Mouse (Mus musculus): ENCODE measurements around the gene Nod1. TPM values are rescaled to one million over a fixed set of nuclear protein-coding genes. Genes with fewer than 3 reads are reported as not detected.
"Not testable (repeated sequence)": the region's sequence is repeated elsewhere in the genome, so short reads cannot be mapped to it uniquely, and the experiment has no call there.

The Nod1 gene
- polyA plus RNA-seq, 1 experiment from 2014 or later = 2.2 TPM

DNA sequence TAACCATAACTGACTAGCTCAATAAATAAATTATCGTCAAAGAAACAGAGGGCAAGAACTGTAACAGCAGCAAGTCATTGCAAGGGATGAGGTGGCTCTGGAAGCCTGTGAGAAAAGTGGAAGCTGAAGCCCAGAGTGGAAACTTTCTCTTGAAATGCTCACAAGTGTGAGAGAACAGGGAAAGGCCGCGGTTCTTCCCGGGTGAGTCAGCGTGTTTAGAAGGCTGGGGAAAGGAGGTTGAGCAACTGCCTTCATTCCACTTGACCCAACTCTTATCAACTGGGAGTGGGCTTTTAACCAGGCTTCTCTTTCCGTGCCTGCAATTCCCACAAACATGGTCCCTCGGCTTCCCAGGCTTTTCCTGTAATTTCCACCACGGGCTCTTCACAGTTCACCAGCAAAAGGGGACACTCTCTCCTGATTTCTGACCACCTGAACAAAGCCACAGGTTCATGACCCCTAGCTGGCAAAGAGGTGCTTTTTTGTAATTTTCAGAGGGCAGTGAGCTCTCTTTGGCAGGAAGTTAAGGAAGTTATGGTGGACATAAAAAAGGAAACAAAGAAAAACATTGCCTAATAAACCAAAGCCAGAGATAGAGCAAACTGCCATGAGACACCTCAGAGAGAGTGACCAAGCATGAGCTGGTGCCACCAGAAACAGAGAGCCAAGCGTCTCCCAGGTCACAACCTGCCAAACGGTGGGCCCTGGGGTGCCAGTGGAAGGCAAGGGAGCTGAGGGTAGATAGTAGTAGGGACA is 17.6 kb downstream of the Nod1 start:
- no peak overlapping the region for H3K4me2 ChIP-seq
- H3K27me3 ChIP-seq (replicated peaks) = no peaks in the 10 kb centered on the region
- peaks cover 7% of the 10 kb centered on the region; the same call in 1 of the 2 replicates for H3K4me1 ChIP-seq
- H3K9ac ChIP-seq = no peak overlapping the region
- WGBS (ENCODE audit: insufficient replicate concordance) = 30% methylated on average over 10 of the region's 10 CpGs
- 0 out of 2 replicates have a peak overlapping the region, but pooled peaks have one; percentile 17 for H3K27ac ChIP-seq
- H3K36me3 ChIP-seq = no peaks in the 10 kb centered on the region
- no peak overlapping the region for H3K4me3 ChIP-seq
- no peaks in the 10 kb centered on the region for H3K9me3 ChIP-seq (replicated peaks)
- no peak for ATAC-seq

DNA sequence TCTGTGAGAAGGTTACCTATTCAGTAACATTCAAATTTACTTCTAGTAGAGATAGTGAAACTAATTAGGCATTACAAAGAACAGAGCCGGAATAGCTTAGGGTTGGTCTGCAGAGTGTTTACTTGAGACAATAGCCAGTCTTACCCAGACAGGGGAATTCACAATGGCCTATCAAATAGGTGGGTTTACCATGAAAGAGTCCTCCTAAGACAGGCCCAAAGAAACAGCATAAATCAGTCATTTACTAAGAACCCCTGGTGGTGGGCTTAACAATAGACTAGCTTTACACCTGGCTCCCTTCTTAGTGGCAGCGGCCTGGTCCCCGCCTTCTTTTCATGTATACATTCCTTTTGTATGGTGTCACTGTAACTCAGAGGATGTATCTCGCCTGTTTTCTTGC is 19.0 kb downstream of the Nod1 start:
- not testable (repeated sequence) for ATAC-seq; H3K9me3 ChIP-seq (replicated peaks); H3K9ac ChIP-seq; H3K4me1 ChIP-seq; H3K4me3 ChIP-seq; H3K27me3 ChIP-seq (replicated peaks); H3K36me3 ChIP-seq; H3K4me2 ChIP-seq; H3K27ac ChIP-seq
- WGBS (ENCODE audit: insufficient replicate concordance) = 78% methylated on average over 4 of the region's 4 CpGs

DNA sequence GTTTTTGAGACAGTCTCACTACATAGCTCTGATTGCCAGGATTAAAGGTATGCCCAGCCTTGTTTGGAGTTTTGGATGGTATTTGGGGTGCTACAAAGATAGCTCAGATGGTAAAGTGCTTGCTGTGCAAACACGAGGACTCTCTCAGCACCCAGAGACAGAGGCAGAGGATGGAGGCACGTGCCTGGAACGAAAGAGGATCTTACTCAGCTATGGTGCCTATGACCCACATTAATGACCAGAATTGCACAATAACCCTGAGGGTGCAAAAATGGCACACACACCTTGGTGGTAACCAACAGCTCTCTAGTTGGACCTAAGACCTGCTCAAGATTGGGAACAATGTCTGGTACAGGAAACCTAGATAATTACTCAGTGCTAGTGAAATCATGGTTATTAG is 19.9 kb downstream of the Nod1 start:
- Histone ChIP-seq H3K4me1 (peaks cover 7% of the 10 kb centered on the region; the same call in 1 of the 2 replicates), H3K27me3 (replicated peaks) (no peaks in the 10 kb centered on the region), H3K36me3 (no peaks in the 10 kb centered on the region), H3K4me3 (no peak overlapping the region), H3K9me3 (replicated peaks) (no peaks in the 10 kb centered on the region), H3K9ac (no peak overlapping the region), H3K27ac (no peak overlapping the region), H3K4me2 (no peak overlapping the region)
- WGBS (ENCODE audit: insufficient replicate concordance) = 82% methylated on average over 3 of the region's 3 CpGs
- ATAC-seq = no peak

DNA sequence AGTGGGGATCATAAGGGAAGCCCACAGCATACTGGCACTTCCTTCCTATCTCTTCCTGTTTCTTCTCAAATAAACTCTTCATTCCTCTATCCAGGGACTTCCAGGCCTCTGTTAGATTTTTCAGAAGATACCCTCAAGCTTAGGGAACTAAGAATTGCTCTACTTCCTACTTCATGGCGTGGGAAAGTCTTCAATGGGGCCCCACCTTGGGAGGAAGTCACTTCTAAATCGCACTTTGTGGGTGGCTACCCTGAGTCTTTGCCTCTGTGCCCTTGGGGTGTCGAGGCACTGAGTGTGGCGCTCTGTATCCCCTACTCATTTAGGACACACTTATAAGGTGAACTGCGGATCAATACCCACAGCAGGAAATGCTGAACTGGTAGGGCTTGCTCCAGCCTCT is 23.7 kb downstream of the Nod1 start:
- 43% methylated on average over 5 of the region's 5 CpGs for WGBS (ENCODE audit: insufficient replicate concordance)
- ATAC-seq = no peak

DNA sequence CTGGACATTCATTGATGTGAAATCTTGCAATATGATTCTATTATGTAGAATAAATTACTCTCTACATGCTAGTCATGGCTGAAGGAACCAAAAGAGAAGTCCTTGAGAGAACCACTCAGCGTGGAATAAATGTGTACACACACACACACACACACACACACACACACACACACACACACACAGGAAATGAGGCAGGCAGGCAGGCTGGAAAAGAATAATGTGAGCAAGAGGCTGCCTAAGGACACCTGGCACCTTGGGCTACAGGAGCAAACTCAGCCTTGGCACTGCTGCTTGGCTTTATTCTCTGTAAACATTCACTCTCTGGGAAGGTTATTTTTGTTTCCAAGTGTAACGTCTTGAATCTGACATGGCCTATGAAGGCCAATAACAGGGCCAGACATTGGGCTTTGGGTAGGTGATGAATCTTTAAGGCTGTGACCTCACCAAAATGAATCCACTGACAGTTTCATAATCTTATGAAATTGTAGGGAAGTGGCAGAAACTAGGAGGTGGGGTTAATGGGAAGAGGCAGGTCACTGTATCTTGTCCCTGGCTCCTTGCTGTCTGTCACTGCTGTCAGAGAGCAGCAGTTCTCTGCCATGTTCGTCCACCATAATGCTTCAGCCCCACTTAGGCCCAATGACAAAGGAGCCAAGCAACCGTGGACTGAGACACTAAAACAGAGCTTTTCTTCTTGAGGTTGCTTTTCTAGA is 26.0 kb downstream of the Nod1 start:
- Histone ChIP-seq H3K4me1 (peaks cover 6% of the 10 kb centered on the region; the same call in 1 of the 2 replicates), H3K36me3 (no peaks in the 10 kb centered on the region), H3K4me2 (no peak overlapping the region), H3K9me3 (replicated peaks) (no peaks in the 10 kb centered on the region), H3K27ac (no peak overlapping the region), H3K4me3 (no peak overlapping the region), H3K9ac (no peak overlapping the region), H3K27me3 (replicated peaks) (peaks cover 35% of the 10 kb centered on the region)
- 58% methylated on average over 4 of the region's 4 CpGs for WGBS (ENCODE audit: insufficient replicate concordance)
- no peak for ATAC-seq

More for the DNA sequence above, 23.7 kb downstream of the Nod1 start:
- Histone ChIP-seq H3K36me3 (no peaks in the 10 kb centered on the region), H3K27me3 (replicated peaks) (peaks cover 14% of the 10 kb centered on the region), H3K9me3 (replicated peaks) (no peaks in the 10 kb centered on the region), H3K4me2 (no peak overlapping the region), H3K4me3 (no peak overlapping the region), H3K4me1 (peaks cover 6% of the 10 kb centered on the region; the same call in 1 of the 2 replicates), H3K9ac (no peak overlapping the region), H3K27ac (no peak overlapping the region)

DNA sequence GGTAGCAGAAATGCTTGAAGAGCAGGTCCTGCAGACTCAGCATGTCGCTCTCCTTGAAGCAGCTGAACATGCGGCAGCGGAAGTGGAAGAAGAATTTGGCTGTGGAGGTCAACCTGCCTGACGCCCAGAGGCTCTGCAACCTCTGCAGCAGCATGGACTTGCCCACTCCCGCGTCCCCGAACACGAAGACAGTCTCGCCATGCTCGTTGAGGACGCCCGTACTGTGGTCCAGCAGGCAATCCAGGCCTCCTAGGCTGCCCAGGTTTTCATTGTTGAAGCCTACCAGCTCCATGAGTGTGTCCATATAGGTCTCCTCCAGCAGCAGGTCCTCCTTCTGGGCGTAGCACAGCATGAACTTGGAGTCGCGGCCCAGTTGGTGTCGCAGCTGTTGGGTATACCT is 27.9 kb downstream of the Nod1 start:
- 75% methylated on average over 16 of the region's 16 CpGs for WGBS (ENCODE audit: insufficient replicate concordance)
- H3K9me3 ChIP-seq (replicated peaks) = no peaks in the 10 kb centered on the region
- ATAC-seq = no peak
- peaks cover 35% of the 10 kb centered on the region for H3K27me3 ChIP-seq (replicated peaks)
- H3K4me1 ChIP-seq = peaks cover 18% of the 10 kb centered on the region
- H3K27ac ChIP-seq = no peak overlapping the region
- H3K36me3 ChIP-seq = no peaks in the 10 kb centered on the region
- no peak overlapping the region for H3K9ac ChIP-seq
- no peak overlapping the region for H3K4me2 ChIP-seq
- H3K4me3 ChIP-seq = no peak overlapping the region

DNA sequence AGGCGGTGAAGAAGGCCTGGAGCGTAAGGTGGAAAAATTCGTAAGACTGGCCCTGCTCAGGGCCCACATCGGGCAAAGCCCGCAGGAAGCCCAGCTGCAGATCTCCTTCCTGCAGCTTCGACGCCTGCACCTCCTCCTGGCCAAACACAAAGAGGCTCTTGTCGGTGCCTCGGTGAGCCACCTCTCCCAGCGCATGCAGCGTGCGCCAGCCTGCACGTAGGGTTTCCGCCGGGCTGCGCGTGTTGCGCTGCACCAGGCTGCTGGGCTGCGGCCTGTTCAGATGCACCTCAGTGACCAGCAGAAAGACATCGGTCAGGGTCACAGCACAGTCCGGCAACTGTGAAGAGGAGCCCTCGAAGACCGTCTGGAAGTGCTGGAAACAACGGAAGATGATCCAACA is 28.7 kb downstream of the Nod1 start:
- H3K36me3 ChIP-seq = no peaks in the 10 kb centered on the region
- no peak for ATAC-seq
- peaks cover 23% of the 10 kb centered on the region for H3K4me1 ChIP-seq
- no peak overlapping the region for H3K4me3 ChIP-seq
- no peak overlapping the region for H3K27ac ChIP-seq
- WGBS (ENCODE audit: insufficient replicate concordance) = 36% methylated on average over 24 of the region's 24 CpGs
- no peak overlapping the region for H3K9ac ChIP-seq
- H3K27me3 ChIP-seq (replicated peaks) = peaks cover 40% of the 10 kb centered on the region
- H3K9me3 ChIP-seq (replicated peaks) = no peaks in the 10 kb centered on the region
- H3K4me2 ChIP-seq = no peak overlapping the region

DNA sequence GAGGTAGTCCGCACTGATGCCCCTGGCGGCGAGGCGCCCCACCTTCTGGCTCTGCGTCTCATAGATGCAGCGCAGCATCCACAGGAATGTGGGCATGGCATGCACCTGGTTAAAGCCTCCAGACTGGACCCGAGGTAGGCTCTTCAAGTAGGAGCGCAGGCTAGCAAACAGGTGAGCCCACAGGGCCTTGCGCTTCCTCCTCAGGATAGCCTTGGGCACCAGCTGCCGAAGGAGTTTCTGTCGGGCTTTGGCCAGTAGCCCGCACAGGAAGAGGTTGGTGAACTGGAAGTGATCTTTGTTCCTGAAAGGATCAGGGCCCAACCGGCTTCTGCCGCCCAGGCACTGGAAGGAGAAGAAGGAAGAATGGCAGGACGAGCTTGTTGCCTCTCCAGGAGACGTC is 29.1 kb downstream of the Nod1 start:
- Histone ChIP-seq H3K9ac (no peak overlapping the region), H3K27me3 (replicated peaks) (peaks cover 40% of the 10 kb centered on the region), H3K27ac (no peak overlapping the region), H3K4me2 (no peak overlapping the region), H3K4me3 (no peak overlapping the region), H3K9me3 (replicated peaks) (no peaks in the 10 kb centered on the region), H3K36me3 (no peaks in the 10 kb centered on the region), H3K4me1 (peaks cover 23% of the 10 kb centered on the region)
- ATAC-seq = no peak
- 53% methylated on average over 16 of the region's 16 CpGs for WGBS (ENCODE audit: insufficient replicate concordance)

DNA sequence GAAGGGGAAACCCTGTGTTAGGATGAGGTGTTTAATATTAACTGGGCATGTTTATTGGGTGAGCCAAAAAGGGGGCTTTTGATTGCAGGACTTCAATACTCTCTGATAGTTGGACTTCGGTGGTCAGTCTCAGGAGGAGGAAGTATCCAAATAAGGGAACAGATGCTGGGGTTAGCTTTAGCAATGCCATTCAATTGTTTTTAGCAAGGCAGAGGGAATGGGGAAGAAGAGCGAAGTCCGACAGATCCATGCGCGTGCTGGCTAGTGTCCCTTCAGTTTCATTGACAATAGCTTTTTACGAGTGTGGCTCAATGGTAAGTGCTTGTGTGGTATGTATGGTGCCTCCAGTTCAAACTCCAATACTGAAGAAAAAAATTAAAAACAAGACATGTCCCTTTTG is 31.3 kb downstream of the Nod1 start:
- Histone ChIP-seq H3K27me3 (replicated peaks) (peaks cover 40% of the 10 kb centered on the region), H3K36me3 (no peaks in the 10 kb centered on the region), H3K27ac (no peak overlapping the region), H3K9ac (no peak overlapping the region), H3K4me1 (peaks cover 23% of the 10 kb centered on the region), H3K4me3 (no peak overlapping the region), H3K9me3 (replicated peaks) (no peaks in the 10 kb centered on the region), H3K4me2 (no peak overlapping the region)
- 55% methylated on average over 6 of the region's 6 CpGs for WGBS (ENCODE audit: insufficient replicate concordance)
- no peak for ATAC-seq

DNA sequence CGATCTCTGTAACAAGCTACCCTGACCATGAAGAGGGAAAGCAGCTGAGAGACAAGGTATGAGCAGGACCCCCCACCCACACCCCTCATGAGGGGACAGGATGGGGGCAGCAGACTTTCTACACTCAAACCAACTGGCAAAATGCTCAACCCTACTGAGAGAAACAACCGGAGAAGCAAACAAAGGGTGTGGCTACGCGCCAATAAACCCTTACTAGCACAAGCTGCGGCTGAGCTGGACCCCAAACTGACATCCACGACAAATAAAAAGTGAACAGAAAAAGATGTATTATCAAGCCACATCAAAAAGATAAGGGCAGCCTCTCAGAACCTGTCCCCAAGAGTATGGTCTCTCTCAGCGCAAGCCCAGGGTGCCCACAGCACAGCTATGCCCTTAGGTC is 32.3 kb downstream of the Nod1 start:
- peaks cover 23% of the 10 kb centered on the region for H3K4me1 ChIP-seq
- no peaks in the 10 kb centered on the region for H3K9me3 ChIP-seq (replicated peaks)
- H3K27me3 ChIP-seq (replicated peaks) = peaks cover 40% of the 10 kb centered on the region
- 46% methylated on average over 7 of the region's 7 CpGs for WGBS (ENCODE audit: insufficient replicate concordance)
- no peak overlapping the region for H3K4me2 ChIP-seq
- no peak overlapping the region for H3K4me3 ChIP-seq
- no peak overlapping the region for H3K27ac ChIP-seq
- no peak overlapping the region for H3K9ac ChIP-seq
- no peak for ATAC-seq
- no peaks in the 10 kb centered on the region for H3K36me3 ChIP-seq

DNA sequence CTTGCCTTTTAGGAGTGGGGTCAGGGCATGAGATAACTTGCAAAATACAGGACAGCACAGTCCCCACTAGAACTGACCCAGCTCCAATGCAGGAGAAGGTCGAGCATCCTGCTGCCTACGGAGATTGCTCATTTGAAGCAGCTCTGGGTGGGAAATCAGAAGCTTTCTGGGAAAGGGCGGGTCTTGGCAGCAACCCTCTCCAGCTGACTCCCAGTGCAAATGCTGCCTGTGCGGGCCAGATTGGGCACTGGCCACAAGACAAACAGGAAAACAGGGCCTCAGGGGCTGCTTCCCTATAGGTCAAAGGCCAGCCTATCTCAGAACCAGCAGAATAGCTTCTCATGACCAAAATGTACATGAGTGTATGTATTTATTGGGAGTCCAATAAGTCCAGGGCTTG is 32.8 kb downstream of the Nod1 start:
- no peak overlapping the region for H3K27ac ChIP-seq

DNA sequence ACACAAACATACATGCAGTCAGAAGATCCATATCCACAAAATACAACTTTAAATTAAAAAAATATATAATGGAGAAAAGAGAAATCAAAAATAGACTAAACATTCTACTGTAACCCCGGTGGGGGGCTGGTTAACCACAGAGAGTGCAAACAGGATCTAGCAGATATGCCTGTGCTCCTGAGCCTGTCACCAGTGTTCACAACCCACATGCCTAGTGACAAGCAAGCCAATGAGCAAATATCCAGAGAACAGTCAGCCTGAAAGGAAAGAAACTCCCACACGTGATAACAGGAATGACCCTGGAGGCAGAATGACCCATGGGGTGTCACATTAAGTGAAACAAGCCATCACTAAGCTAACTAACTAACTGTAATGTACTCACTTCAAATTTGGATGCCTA is 35.9 kb downstream of the Nod1 start:
- peaks cover 16% of the 10 kb centered on the region for H3K4me1 ChIP-seq
- no peak overlapping the region for H3K9ac ChIP-seq
- H3K27me3 ChIP-seq (replicated peaks) = peaks cover 5% of the 10 kb centered on the region; the same call in 1 of the 2 replicates
- no peaks in the 10 kb centered on the region for H3K36me3 ChIP-seq
- H3K4me3 ChIP-seq = no peak overlapping the region
- no peak for ATAC-seq
- no peaks in the 10 kb centered on the region for H3K9me3 ChIP-seq (replicated peaks)
- WGBS (ENCODE audit: insufficient replicate concordance) = 21% methylated on average over 2 of the region's 2 CpGs
- no peak overlapping the region for H3K4me2 ChIP-seq
- no peak overlapping the region for H3K27ac ChIP-seq

More for the DNA sequence above, 32.8 kb downstream of the Nod1 start:
- H3K4me2 ChIP-seq = no peak overlapping the region
- H3K9me3 ChIP-seq (replicated peaks) = no peaks in the 10 kb centered on the region
- H3K36me3 ChIP-seq = no peaks in the 10 kb centered on the region
- H3K4me3 ChIP-seq = no peak overlapping the region
- H3K9ac ChIP-seq = no peak overlapping the region
- ATAC-seq = no peak
- peaks cover 35% of the 10 kb centered on the region for H3K27me3 ChIP-seq (replicated peaks)
- WGBS (ENCODE audit: insufficient replicate concordance) = 14% methylated on average over 4 of the region's 4 CpGs
- peaks cover 23% of the 10 kb centered on the region for H3K4me1 ChIP-seq

Measured in liver, embryonic 12.5 days (tissue).